Mouse (Mus musculus) kidney, postnatal 25 days (tissue): Measurements from ENCODE around the gene Mbtd1.

Experiments
- DNase-seq, 2 experiments: peaks; one replicate each; pipeline ENCODE4 v3.0.0; 2021; ENCODE audit warnings: mixed read lengths in 2 of 2

The Mbtd1 gene

DNA sequence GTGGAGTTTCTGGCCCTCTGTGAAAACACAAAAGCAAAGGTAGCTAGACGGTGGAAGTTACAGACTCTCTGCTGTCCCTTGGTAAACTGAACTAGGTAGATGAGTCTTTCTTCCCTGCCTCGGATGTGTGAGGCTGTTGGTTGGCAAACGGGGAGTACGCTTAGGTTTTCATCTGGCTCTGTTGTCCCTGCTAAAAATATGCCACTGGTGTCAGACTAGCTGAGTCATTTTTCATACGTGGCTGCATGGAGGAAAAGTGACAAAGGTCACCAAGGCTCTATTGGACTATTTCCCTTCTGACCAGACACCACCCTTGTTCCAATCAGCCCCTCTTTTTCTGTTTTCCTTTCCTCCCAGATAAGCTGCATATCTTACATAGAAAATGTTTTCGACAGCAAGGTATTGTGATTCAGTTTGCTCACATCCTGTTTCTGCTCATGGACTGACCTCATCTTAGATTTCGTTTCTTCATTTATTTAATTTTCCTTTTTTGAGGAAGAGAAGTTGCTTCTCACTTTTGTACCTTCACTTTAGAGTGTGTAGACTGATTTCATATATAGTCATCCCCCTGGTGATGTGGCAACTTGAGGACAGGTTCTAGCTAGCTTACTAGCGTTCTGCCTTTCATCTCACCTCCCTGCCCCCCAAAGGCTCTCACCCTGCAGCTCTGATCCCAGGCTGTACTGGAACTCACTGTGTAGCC is 102.1 kb downstream of the Mbtd1 start:
- peak in 1 of 2 experiments; percentile 23 for DNase-seq

- peak; percentile 55 to 69 for DNase-seq
Measured at GRCm38 (mm10) chr11:93988328-93989062, 102.8 kb downstream of the Mbtd1 start.

GRCm38 (mm10) chr11:93994531-93994930 is 108.9 kb downstream of the Mbtd1 start:
- no peak for DNase-seq

- DNase-seq = peak; percentile 87 to 94
Measured at GRCm38 (mm10) chr11:93995111-93995719, 109.6 kb downstream of the Mbtd1 start.

DNA sequence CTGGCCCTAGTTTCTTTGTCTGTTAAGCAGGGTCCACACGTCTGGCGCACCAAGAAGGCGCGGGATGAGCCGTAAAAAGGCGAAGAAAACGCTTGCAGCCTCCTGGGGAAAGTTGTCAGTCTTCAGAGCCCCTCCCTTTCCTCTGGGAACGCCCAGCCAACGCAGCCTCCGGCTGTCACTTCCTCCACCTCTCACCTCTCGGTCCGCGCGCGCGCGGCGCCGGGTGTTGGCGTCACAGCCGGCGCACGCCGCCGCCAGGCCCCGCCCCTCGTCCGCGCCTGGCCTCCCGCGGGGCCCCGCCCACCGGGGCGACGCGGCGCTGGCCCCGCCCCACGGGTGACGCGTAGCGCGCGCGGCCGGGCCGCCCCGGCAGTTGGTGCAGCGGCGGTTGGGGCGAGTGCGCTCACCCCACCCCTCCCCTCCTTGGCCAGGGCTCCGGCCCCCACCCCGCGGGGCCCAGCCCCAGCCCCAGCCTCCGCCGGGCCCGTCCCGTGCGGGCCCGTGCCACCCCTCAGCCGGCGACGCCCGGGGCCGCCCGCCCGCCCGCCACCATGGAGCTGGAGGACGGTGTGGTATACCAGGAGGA is 110.2 kb downstream of the Mbtd1 start, which contains the start of gene Spag9:
Gene Spag9, plus strand, starts transcription at position 372 of the 586 bp plus-strand sequence.
- peak; percentile 92 to 97 for DNase-seq
